Mouse (Mus musculus) myocyte (in vitro differentiated cells): ENCODE measurements around the gene Ttll13. TPM values are rescaled to one million over a fixed set of nuclear protein-coding genes. Genes with fewer than 3 reads are reported as not detected.

Source experiments
- H3K27me3 ChIP-seq: one replicate; pipeline ENCODE4 v1.6.1; 2011; ENCODE audit not compliant: control insufficient read depth, insufficient read depth, insufficient read length
- H3K36me3 ChIP-seq: one replicate; pipeline ENCODE4 v1.6.1; 2011; ENCODE audit not compliant: control insufficient read depth, insufficient read depth
- H3K4me2 ChIP-seq: one replicate; pipeline ENCODE4 v1.6.1; 2011; ENCODE audit warnings: low read depth, control low read depth
- H3K4me3 ChIP-seq: one replicate; pipeline ENCODE4 v1.5.1; 2011; ENCODE audit warnings: mild to moderate bottlenecking, control low read depth, moderate library complexity
- H3K79me2 ChIP-seq: one replicate; pipeline ENCODE4 v1.6.1; 2011; ENCODE audit not compliant: control insufficient read depth, insufficient read depth
- H3ac ChIP-seq: one replicate; pipeline ENCODE4 v1.6.1; 2011; ENCODE audit not compliant: control insufficient read depth, insufficient read length
- CEBPB ChIP-seq: IDR thresholded peaks from 2 replicates; pipeline ENCODE4 v1.6.1; 2011; ENCODE audit warnings: mild to moderate bottlenecking, moderate library complexity; ENCODE audit not compliant: poor library complexity, insufficient read depth, severe bottlenecking
- E2F4 ChIP-seq: IDR thresholded peaks from one replicate; pipeline ENCODE4 v1.6.1; 2011; ENCODE audit warnings: mild to moderate bottlenecking, control low read depth, moderate library complexity; ENCODE audit not compliant: insufficient read depth
- MAX ChIP-seq: IDR thresholded peaks from one replicate; pipeline ENCODE4 v1.6.1; 2011; ENCODE audit warnings: low read depth, mild to moderate bottlenecking, control low read depth
- MYOD1 ChIP-seq, 3 experiments: IDR thresholded peaks; one replicate each; pipeline ENCODE4 v1.6.1; 2011; ENCODE audit warnings: control low read depth in 2 of 3, low read depth in 2 of 3, mild to moderate bottlenecking in 2 of 3, moderate library complexity in 1 of 3; ENCODE audit not compliant: insufficient read length in 2 of 3, control insufficient read depth in 1 of 3
- MYOG ChIP-seq, 3 experiments: IDR thresholded peaks; one replicate each; pipeline ENCODE4 v1.6.1; 2011; ENCODE audit warnings: control low read depth in 2 of 3, low read depth in 2 of 3, mild to moderate bottlenecking in 2 of 3; ENCODE audit not compliant: insufficient read length in 2 of 3, control insufficient read depth in 1 of 3, insufficient read depth in 1 of 3
- POLR2A ChIP-seq: IDR thresholded peaks from one replicate; pipeline ENCODE4 v1.6.1; 2011; ENCODE audit warnings: low read depth, mild to moderate bottlenecking, control low read depth, moderate library complexity; ENCODE audit not compliant: insufficient read length
- POLR2AphosphoS2 ChIP-seq: IDR thresholded peaks from one replicate; pipeline ENCODE4 v1.6.1; 2011; ENCODE audit warnings: low read depth, control low read depth; ENCODE audit not compliant: insufficient read length
- REST ChIP-seq: IDR thresholded peaks from one replicate; pipeline ENCODE4 v1.6.1; 2011; ENCODE audit warnings: mild to moderate bottlenecking, control low read depth, moderate library complexity; ENCODE audit not compliant: insufficient read depth, insufficient read length
- SRF ChIP-seq: IDR thresholded peaks from one replicate; pipeline ENCODE4 v1.6.1; 2011; ENCODE audit warnings: low read depth; ENCODE audit not compliant: control insufficient read depth, insufficient read length
- TCF12 ChIP-seq: IDR thresholded peaks from one replicate; pipeline ENCODE4 v1.6.1; 2011; ENCODE audit warnings: mild to moderate bottlenecking, control low read depth; ENCODE audit not compliant: poor library complexity, insufficient read depth, severe bottlenecking
- TCF3 ChIP-seq: IDR thresholded peaks from one replicate; pipeline ENCODE4 v1.6.1; 2011; ENCODE audit warnings: low read depth, control low read depth; ENCODE audit not compliant: insufficient read length
- USF1 ChIP-seq: IDR thresholded peaks from one replicate; pipeline ENCODE4 v1.6.1; 2011; ENCODE audit warnings: low read depth, mild to moderate bottlenecking, control low read depth, moderate library complexity
- polyA plus RNA-seq: library from polyadenylated mRNA; unstranded; fragments of >200 nt; fragmentation: generic; extraction: Trizol; gene quantifications from one replicate; pipeline ENCODE4 v1.2.1, GENCODE M21; 2012; ENCODE audit warnings: missing spikeins

Ttll13 gene
- polyA plus RNA-seq, 1 experiment = 0.24 TPM

- TF ChIP-seq POLR2A (peak; percentile 82), TCF3 (no peak)
- H3K4me2 ChIP-seq = peak within 1 kb of the TSS; percentile 71
- peaks cover 7% of the 10 kb centered on the region for H3K36me3 ChIP-seq
- H3K4me3 ChIP-seq = peak within 1 kb of the TSS; percentile 86
- H3ac ChIP-seq = peak within 1 kb of the TSS; percentile 64
- peaks cover 28% of the 10 kb centered on the region for H3K79me2 ChIP-seq
- H3K27me3 ChIP-seq = no peaks in the 10 kb centered on the region
Measured at GRCm38 (mm10) chr7:80260625-80261371, 14.6 kb downstream of the Ttll13 start, which contains the start of gene Ngrn. TSS of gene Ngrn (plus strand) at chr7:80261215.

GRCm38 (mm10) chr7:80261372-80261990, 15.3 kb downstream of the Ttll13 start:
- H3ac ChIP-seq = peak overlapping the region; percentile 64
- H3K27me3 ChIP-seq = no peaks in the 10 kb centered on the region
- peaks cover 28% of the 10 kb centered on the region for H3K79me2 ChIP-seq
- H3K4me2 ChIP-seq = peak overlapping the region; percentile 71
- peaks cover 9% of the 10 kb centered on the region for H3K36me3 ChIP-seq
- H3K4me3 ChIP-seq = peak overlapping the region; percentile 86
- peak; percentile 1 for TF ChIP-seq POLR2AphosphoS2
- no peak for TF ChIP-seq MAX

GRCm38 (mm10) chr7:80264606-80265005, 18.4 kb downstream of the Ttll13 start:
- no peak for TF ChIP-seq CEBPB
- TF ChIP-seq USF1 = no peak
- no peak for TF ChIP-seq REST
- no peak for TF ChIP-seq E2F4
- no peak for TF ChIP-seq TCF3
- no peak for TF ChIP-seq MYOG (IDR thresholded peaks at IDR 0.05; ENCODE audit: control insufficient read depth in 1 of 3, insufficient read depth in 1 of 3, insufficient read length in 2 of 3, low read depth in 2 of 3)
- no peak for TF ChIP-seq POLR2A
- H3K36me3 ChIP-seq = peaks cover 14% of the 10 kb centered on the region
- no peaks in the 10 kb centered on the region for H3K27me3 ChIP-seq
- peaks cover 28% of the 10 kb centered on the region for H3K79me2 ChIP-seq
- no peak overlapping the region for H3K4me3 ChIP-seq
- no peak overlapping the region for H3ac ChIP-seq
- no peak overlapping the region for H3K4me2 ChIP-seq

- no peak overlapping the region for H3K4me3 ChIP-seq
- H3ac ChIP-seq = no peak overlapping the region
- TF ChIP-seq SRF (no peak), USF1 (no peak), POLR2A (no peak), POLR2AphosphoS2 (no peak), CEBPB (no peak), MYOG (IDR thresholded peaks at IDR 0.05; ENCODE audit: control insufficient read depth in 1 of 3, insufficient read depth in 1 of 3, insufficient read length in 2 of 3, low read depth in 2 of 3) (no peak), MAX (no peak), TCF3 (no peak), TCF12 (no peak), MYOD1 (IDR thresholded peaks at IDR 0.05; ENCODE audit: control insufficient read depth in 1 of 3, insufficient read length in 2 of 3, low read depth in 2 of 3) (no peak), REST (no peak), E2F4 (no peak)
- no peak overlapping the region for H3K4me2 ChIP-seq
- peaks cover 31% of the 10 kb centered on the region for H3K79me2 ChIP-seq
- peaks cover 14% of the 10 kb centered on the region for H3K36me3 ChIP-seq
- H3K27me3 ChIP-seq = no peaks in the 10 kb centered on the region
Measured at GRCm38 (mm10) chr7:80267764-80268163, 21.6 kb downstream of the Ttll13 start.

GRCm38 (mm10) chr7:80268897-80269750, 22.9 kb downstream of the Ttll13 start, which contains the start of gene Vps33b:
TSS of gene Vps33b (plus strand) at chr7:80269649.
- Histone ChIP-seq H3K36me3 (peaks cover 12% of the 10 kb centered on the region), H3K27me3 (no peaks in the 10 kb centered on the region), H3K4me2 (peak within 1 kb of the TSS; percentile 98), H3K79me2 (peaks cover 18% of the 10 kb centered on the region), H3K4me3 (peak within 1 kb of the TSS; percentile 88), H3ac (peak within 1 kb of the TSS; percentile 41)
- peak; percentile 70 for TF ChIP-seq POLR2AphosphoS2
- TF ChIP-seq POLR2A = peak; percentile 70
- no peak for TF ChIP-seq MYOD1 (IDR thresholded peaks at IDR 0.05; ENCODE audit: control insufficient read depth in 1 of 3, insufficient read length in 2 of 3, low read depth in 2 of 3)
